Mouse (Mus musculus) cerebellum, adult 9-10 months (tissue): ENCODE data around the gene Vmn2r110.

Experiments
- DNase-seq: peaks from one replicate; pipeline ENCODE4 v3.0.0; 2022

Vmn2r110 gene

GRCm38 (mm10) chr17:20596323-20596722 is at the start of gene Vmn2r110:
Vmn2r110 (minus strand) TSS chr17:20596423.
- DNase-seq = no peak

GRCm38 (mm10) chr17:20624777-20625176 is 28.6 kb upstream of the Vmn2r110 start, which contains the start of gene Fpr-rs3:
Fpr-rs3 (minus strand) TSS chr17:20624877.
- no peak for DNase-seq

- no peak for DNase-seq
Observed at GRCm38 (mm10) chr17:20564656-20565055, 31.6 kb downstream of the Vmn2r110 start, which contains the start of gene Vmn2r109. Vmn2r109 (minus strand) TSS chr17:20564756.
